Mouse (Mus musculus): ENCODE measurements around the gene Prn. TPM values are rescaled to one million over a fixed set of nuclear protein-coding genes. Genes with fewer than 3 reads are reported as not detected.

The Prn gene
- total RNA-seq, 2 experiments from 2014 or later, result not detected

DNA sequence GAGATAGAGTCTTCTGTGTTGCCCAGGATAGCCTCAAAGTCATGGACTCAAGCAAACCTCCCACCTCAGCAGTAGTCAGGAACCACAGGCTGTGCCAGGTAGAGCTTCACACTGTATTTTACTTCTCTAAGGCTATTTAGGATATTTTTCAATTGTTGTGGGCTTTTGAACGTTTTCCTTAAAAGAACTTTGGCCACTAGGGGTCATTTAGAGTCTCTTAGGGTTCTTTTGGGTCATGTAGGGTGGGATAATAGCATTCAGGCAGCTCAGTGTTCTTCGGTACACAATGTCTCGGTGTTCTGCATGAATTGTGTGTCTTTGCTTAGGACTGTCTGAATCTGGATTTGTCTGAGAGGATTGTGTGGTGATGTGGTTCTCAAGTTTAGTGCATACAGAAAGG lies 78.2 kb downstream of the Prn start:
- ATAC-seq (replicated peaks; ENCODE audit: low FRiP score, poor library complexity, severe bottlenecking), result no peak

DNA sequence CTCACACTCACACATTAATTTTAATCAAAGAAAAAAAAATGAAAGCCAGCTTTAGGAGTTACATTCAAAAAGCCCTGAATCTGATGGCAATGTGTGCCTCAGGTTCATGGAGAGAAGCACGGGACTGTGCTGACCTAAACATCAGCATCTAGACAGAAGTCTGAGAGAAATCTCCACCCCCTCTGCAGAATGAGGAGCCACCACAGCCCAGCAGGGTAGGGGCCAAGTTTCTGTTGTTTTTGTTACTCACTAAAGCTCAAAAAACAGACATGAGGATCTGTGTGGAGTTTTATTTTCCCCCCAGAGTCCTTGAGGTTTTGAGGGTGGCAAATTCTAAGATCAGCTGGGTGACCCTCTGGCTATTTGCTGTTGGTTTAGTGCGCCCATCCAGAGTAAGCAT lies 78.8 kb downstream of the Prn start:
- ATAC-seq (replicated peaks; ENCODE audit: low FRiP score, poor library complexity, severe bottlenecking), result no peak

DNA sequence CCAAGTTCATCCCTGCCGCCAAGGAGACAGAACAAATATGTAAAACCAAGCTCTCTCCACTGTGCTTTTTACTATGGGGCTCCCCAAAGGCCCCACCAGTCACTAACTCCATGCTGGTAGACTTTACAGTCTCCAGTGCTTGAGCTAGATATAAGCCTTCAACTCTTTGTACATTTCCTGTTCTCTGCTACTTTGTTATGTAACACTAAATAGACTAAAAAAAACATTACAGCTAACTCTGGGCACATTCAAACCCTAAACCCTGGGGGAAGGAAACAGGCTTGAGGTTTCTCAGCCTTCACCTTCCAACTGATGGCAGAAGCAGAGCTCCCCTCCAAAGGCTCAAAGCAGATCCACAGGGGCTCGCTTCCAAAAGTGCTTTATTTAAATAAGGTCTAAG lies 82.7 kb downstream of the Prn start:
- ATAC-seq (replicated peaks; ENCODE audit: low FRiP score, poor library complexity, severe bottlenecking), result no peak

DNA sequence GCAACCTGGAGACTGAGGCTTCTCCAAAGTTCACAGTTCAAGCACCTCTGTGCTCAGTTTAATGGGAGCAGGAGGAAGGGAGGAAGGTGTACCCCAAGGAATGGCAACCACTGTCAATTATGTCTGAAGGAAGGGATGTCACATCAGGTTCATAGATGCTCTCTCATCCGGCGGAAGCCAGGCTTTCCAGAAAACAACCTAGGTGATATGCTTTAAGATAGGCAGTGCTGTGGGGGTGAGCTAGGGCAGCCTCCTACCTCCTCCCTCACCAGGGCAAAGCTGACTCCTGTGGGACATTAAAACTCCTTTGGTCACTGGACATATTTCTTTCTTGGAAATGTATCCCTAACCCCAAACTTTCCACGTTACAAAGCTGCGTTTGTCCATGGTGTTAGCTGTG lies 83.4 kb downstream of the Prn start:
- ATAC-seq (replicated peaks; ENCODE audit: low FRiP score, poor library complexity, severe bottlenecking), result no peak

- ATAC-seq (replicated peaks; ENCODE audit: low FRiP score, poor library complexity, severe bottlenecking), result no peak
These were observed 83.9 kb downstream of the Prn start for GRCm38 (mm10) chr2:131993563-131994088.

- no peak for ATAC-seq (replicated peaks; ENCODE audit: low FRiP score, poor library complexity, severe bottlenecking)
These were observed 85.2 kb downstream of the Prn start for GRCm38 (mm10) chr2:131994971-131995370.

GRCm38 (mm10) chr2:131995742-131996141 lies 86.0 kb downstream of the Prn start:
- no peak for ATAC-seq (replicated peaks; ENCODE audit: low FRiP score, poor library complexity, severe bottlenecking)

DNA sequence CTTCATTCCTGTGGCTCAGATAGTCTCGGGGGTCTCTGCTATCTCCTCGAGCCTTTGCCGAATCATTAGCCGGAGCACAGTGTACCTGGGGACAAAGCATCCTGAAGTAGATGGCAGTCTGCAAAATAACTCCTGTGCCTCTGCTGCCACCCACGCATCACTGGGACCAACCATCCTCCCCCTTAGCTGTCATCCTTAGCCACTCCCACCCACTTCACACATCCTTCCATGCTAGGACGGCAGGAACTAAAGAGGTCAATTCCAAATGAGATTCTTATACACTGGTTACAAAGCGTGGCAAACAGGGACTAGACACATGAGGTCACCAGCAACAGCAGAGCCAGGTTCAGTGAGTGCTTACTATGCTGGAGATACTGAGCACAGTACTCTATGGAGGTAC lies 86.6 kb downstream of the Prn start:
- no peak for ATAC-seq (replicated peaks; ENCODE audit: low FRiP score, poor library complexity, severe bottlenecking)

DNA sequence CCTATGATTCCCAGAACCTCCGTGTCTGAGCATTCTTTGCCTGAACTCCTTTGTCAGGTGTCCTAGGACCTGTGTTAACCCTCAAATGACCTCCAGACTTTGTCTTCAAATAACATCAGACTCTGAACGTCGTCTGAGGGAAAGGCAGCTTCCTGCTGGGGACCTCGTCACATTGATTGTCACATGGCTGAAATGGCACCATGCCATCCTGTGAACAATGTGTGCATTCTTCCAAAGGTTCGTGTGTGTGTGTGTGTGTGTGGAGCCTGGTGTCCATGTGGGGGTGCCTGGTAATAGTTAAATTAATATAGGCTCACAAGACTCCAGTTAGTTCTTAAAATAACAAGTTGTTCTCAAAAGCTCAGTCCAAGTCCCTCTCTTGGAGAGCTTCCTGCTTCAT lies 87.6 kb downstream of the Prn start:
- ATAC-seq (replicated peaks; ENCODE audit: low FRiP score, poor library complexity, severe bottlenecking), result no peak

DNA sequence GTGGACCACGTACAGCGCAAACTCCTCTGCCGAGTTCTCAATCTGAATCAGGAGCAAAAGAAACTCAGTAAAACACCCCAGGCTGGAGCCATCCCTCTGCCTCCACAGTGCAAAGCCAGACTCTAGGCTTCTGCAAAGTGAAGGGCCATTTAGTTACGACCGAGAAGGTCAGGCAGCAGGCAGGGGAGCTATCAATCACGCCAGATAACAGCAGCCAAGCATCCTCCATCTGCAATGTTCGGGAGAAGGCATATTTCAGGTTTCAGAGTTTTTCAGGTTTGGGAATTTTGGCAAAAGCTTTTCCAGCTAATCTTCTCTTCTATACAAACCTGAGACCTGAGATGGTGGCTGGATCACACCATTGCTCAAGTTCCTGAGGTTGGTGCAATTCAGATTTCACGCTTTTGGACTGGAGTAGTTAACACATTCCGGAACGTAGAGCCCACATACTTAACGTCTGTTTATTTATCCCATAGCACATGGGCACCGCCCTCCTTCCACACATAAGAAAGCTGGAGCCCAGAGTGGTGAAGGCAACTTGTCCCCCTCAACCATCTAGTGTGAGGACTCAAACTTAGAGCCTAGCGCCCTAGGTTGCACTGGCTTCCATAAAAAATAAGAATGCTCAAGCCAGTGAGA lies 92.1 kb downstream of the Prn start:
- no peak for ATAC-seq (replicated peaks; ENCODE audit: low FRiP score, poor library complexity, severe bottlenecking)

DNA sequence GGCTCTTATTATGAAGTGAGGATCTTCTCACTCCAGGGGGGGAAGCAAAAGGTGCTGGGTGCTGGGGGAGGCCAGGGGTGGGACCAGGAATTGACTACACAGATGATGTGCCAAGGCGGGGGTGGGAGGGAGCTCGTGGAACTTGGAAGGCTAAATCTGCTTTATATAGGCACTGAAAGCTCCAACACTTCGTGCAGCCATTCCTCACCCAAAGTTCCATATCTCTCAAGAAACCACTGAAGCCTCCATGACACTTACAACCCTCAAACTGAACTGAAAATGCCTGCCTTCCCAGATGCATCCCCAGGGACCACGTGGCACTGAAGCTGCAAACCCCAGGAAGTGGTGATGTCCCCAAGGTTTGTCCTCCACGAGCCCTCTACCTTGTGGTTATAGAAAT lies 94.2 kb downstream of the Prn start:
- ATAC-seq (replicated peaks; ENCODE audit: low FRiP score, poor library complexity, severe bottlenecking), result no peak

GRCm38 (mm10) chr2:132004495-132005136 lies 94.9 kb downstream of the Prn start:
- ATAC-seq (replicated peaks; ENCODE audit: low FRiP score, poor library complexity, severe bottlenecking), result no peak

DNA sequence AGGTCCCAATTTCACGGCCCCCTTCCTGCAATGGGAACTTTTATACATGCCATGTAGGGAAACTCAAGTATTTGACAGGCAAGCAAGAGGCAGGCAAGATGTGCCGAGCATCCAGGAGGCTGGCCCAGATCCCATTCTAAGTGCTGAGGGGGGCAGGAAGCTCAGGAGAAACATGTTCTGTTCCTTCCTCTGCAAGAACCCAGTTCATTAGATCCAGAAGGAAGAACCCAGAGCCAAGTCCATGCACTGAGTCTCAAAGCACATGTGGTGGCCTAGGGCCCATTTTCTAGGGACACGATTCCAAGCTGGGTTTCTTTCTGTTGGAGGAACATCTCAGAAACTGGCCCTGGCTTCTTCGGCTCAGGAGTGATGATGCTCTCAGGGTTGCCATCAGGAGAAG lies 95.7 kb downstream of the Prn start:
- no peak for ATAC-seq (replicated peaks; ENCODE audit: low FRiP score, poor library complexity, severe bottlenecking)

Other genes starting within 250 kb of the Prn start
- not detected in 2 replicates for gene Erv3, start 50.2 kb upstream of the Prn start, total RNA-seq (2015; ENCODE audit: low replicate concordance)
- not detected in 2 replicates for gene Erv3, start 50.2 kb upstream of the Prn start, total RNA-seq (2017; ENCODE audit: low replicate concordance)
- gene Prnp, start within 50 bp of the Prn start, total RNA-seq (2015; ENCODE audit: low replicate concordance), result 80.3 and 84.9 TPM in 2 replicates
- 147 and 159 TPM in 2 replicates for gene Prnp, start within 50 bp of the Prn start, total RNA-seq (2017; ENCODE audit: low replicate concordance)
- gene Prnd, start 40.9 kb downstream of the Prn start, total RNA-seq (2015; ENCODE audit: low replicate concordance), result not detected in 2 replicates
- gene Prnd, start 40.9 kb downstream of the Prn start, total RNA-seq (2017; ENCODE audit: low replicate concordance), result not detected in 2 replicates
- gene Rassf2, start 120.3 kb downstream of the Prn start, total RNA-seq (2015; ENCODE audit: low replicate concordance), result 12.3 and 12.5 TPM in 2 replicates
- gene Rassf2, start 120.3 kb downstream of the Prn start, total RNA-seq (2017; ENCODE audit: low replicate concordance), result 10.3 and 12.3 TPM in 2 replicates
- 4.0 and 7.5 TPM in 2 replicates for gene Slc23a2, start 235.2 kb downstream of the Prn start, total RNA-seq (2015; ENCODE audit: low replicate concordance)
- gene Slc23a2, start 235.2 kb downstream of the Prn start, total RNA-seq (2017; ENCODE audit: low replicate concordance), result 2.5 and 5.7 TPM in 2 replicates